Mouse (Mus musculus) brain, embryonic 14.5 days (tissue): ENCODE data around the gene Tube1.

Experiments
- CTCF ChIP-seq: fragments of 200-500 bp; IDR thresholded peaks from 2 replicates; pipeline ENCODE4 v1.5.1; 2012; ENCODE audit warnings: inconsistent platforms, mild to moderate bottlenecking, moderate library complexity, borderline replicate concordance; ENCODE audit not compliant: insufficient read depth, insufficient read length; ENCODE audit errors: extremely low read depth
- POLR2A ChIP-seq: fragments of 200-500 bp; IDR thresholded peaks from 2 replicates; pipeline ENCODE4 v1.6.1; 2012; ENCODE audit warnings: mild to moderate bottlenecking, inconsistent platforms, borderline replicate concordance; ENCODE audit not compliant: poor library complexity, insufficient read depth, insufficient read length, severe bottlenecking; ENCODE audit errors: extremely low read depth

DNA sequence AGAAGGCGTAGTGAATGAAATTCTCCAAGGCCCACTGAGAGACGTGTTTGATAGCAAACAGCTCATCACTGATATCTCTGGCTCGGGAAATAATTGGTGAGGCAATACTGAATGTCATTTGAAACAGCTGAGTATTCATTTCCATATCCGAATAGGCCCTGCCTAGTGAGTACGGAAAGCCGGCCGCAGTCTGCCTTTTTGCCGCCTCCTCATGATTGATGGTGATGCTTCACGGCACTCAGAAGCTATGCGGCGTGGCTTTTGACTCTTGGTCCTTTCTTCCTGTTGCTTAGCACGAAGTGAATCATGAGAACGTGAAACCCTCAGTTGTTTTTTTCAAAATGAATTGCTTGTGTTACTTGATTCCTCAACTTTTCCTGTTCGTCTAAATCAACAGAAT, 7.1 kb downstream of the Tube1 start:
- TF ChIP-seq CTCF: no peak
- no peak for TF ChIP-seq POLR2A
